ENCODE assay signal across 8 mouse cellular contexts in genomic region chr9:58253033-58253804, GRCm38 (mm10). TPM values are rescaled to one million over a fixed set of nuclear protein-coding genes. Genes with fewer than 3 reads are reported as not detected.
DNase-seq lines count a peak whose midpoint lies in the region; ATAC-seq and TF ChIP-seq lines count a peak whose summit lies in the region.

Gene Stoml1 (plus strand): TSS chr9:58253164.

- DNase-seq in c-Kit-positive CD71-positive TER-119-positive erythroid progenitor cells, embryonic 14.5 days (ENCODE audit: low spot score): peak; percentile 92
- peak; percentile 96 to 97 for DNase-seq in heart, postnatal 10 days
- DNase-seq in large intestine, adult 2 months (ENCODE audit: low read depth, low spot score): peak; percentile 84
- DNase-seq in liver, postnatal 0 days: peak; percentile 96
- peak; percentile 94 for DNase-seq in testis, postnatal 10 days (ENCODE audit: low spot score)

- H3K36me3 ChIP-seq in E14TG2a.4 (ENCODE audit: insufficient read depth, low read length): peaks cover 33% of the 10 kb centered on the region
- peaks cover 26% of the 10 kb centered on the region for H3K36me3 ChIP-seq in forebrain, embryonic 13.5 days (ENCODE audit: poor library complexity, severe bottlenecking)
- H3K36me3 ChIP-seq in liver, postnatal 0 days (replicated peaks; ENCODE audit: insufficient read depth, low read length): peaks cover 2% of the 10 kb centered on the region; the same call in 1 of the 2 replicates
- 0 out of 2 replicates have a peak, but pooled peaks cover 9% of the 10 kb centered on the region for H3K36me3 ChIP-seq in neural tube, embryonic 14.5 days (ENCODE audit: control insufficient read depth, insufficient read depth, low read length)

- H3K27me3 ChIP-seq in E14TG2a.4 (ENCODE audit: insufficient read depth, low read length): no peaks in the 10 kb centered on the region
- no peaks in the 10 kb centered on the region for H3K27me3 ChIP-seq in forebrain, embryonic 13.5 days
- H3K27me3 ChIP-seq in liver, postnatal 0 days (ENCODE audit: insufficient read depth, low read length): no peaks in the 10 kb centered on the region
- H3K27me3 ChIP-seq in neural tube, embryonic 14.5 days (ENCODE audit: control insufficient read depth, insufficient read depth, low read length): no peaks in the 10 kb centered on the region

- H3K4me1 ChIP-seq in E14TG2a.4 (replicated peaks; ENCODE audit: low read depth, low read length): peaks cover 74% of the 10 kb centered on the region
- peaks cover 39% of the 10 kb centered on the region for H3K4me1 ChIP-seq in forebrain, embryonic 13.5 days
- peaks cover 24% of the 10 kb centered on the region for H3K4me1 ChIP-seq in liver, postnatal 0 days (ENCODE audit: insufficient read depth)
- peaks cover 5% of the 10 kb centered on the region; the same call in 1 of the 2 replicates for H3K4me1 ChIP-seq in neural tube, embryonic 14.5 days (ENCODE audit: control insufficient read depth, insufficient read depth, low read length)

- under 1% methylated on average over 31 of the region's 31 CpGs for WGBS in forebrain, embryonic 13.5 days
- WGBS in large intestine, adult 2 months: under 1% methylated on average over 31 of the region's 31 CpGs
- 1% methylated on average over 31 of the region's 31 CpGs for WGBS in liver, postnatal 0 days (ENCODE audit: insufficient replicate concordance)
- under 1% methylated on average over 31 of the region's 31 CpGs for whole genome bisulfite sequencing in neural tube, embryonic 14.5 days

- no peak for TF ChIP-seq EP300 in liver, postnatal 0 days (IDR thresholded peaks at IDR 0.05; ENCODE audit: low read depth)

- H3K4me3 ChIP-seq in E14TG2a.4 (replicated peaks; ENCODE audit: low read length): peak within 1 kb of the TSS; percentile 95
- H3K4me3 ChIP-seq in forebrain, embryonic 13.5 days: peak within 1 kb of the TSS; percentile 80
- H3K4me3 ChIP-seq in liver, postnatal 0 days (ENCODE audit: low read depth, low read length): peak within 1 kb of the TSS; percentile 66
- H3K4me3 ChIP-seq in neural tube, embryonic 14.5 days (ENCODE audit: low read depth, low read length): peak within 1 kb of the TSS; percentile 88

- H3K9ac ChIP-seq in forebrain, embryonic 13.5 days: peak within 1 kb of the TSS; percentile 86
- peak within 1 kb of the TSS; percentile 70 for H3K9ac ChIP-seq in liver, postnatal 0 days (replicated peaks)
- peak within 1 kb of the TSS; percentile 86 for H3K9ac ChIP-seq in neural tube, embryonic 14.5 days (replicated peaks; ENCODE audit: low read depth, low read length)

- no peaks in the 10 kb centered on the region for H3K9me3 ChIP-seq in E14TG2a.4 (ENCODE audit: low read length)
- no peaks in the 10 kb centered on the region for H3K9me3 ChIP-seq in forebrain, embryonic 13.5 days (replicated peaks)
- H3K9me3 ChIP-seq in liver, postnatal 0 days (ENCODE audit: low read length): no peaks in the 10 kb centered on the region
- H3K9me3 ChIP-seq in neural tube, embryonic 14.5 days (ENCODE audit: control insufficient read depth, low read length): no peaks in the 10 kb centered on the region

- peak within 1 kb of the TSS; percentile 44 for H3K27ac ChIP-seq in forebrain, embryonic 13.5 days
- H3K27ac ChIP-seq in liver, postnatal 0 days (ENCODE audit: low read depth): peak within 1 kb of the TSS; percentile 72
- H3K27ac ChIP-seq in neural tube, embryonic 14.5 days (ENCODE audit: low read depth, low read length): peak within 1 kb of the TSS; percentile 75

- TF ChIP-seq CTCF in E14TG2a.4 (conservative IDR thresholded peaks at IDR 0.05; ENCODE audit: low read length): peak; percentile 72
- TF ChIP-seq CTCF in liver, postnatal 0 days (IDR thresholded peaks at IDR 0.05; ENCODE audit: low read depth): peak; percentile 98

- intact Hi-C loops in heart, postnatal 10 days (cut with DNase I): no loop called here

- ATAC-seq in forebrain, embryonic 13.5 days: peak; percentile 98
- ATAC-seq in liver, postnatal 0 days: peak; percentile 97
- peak; percentile 98 for ATAC-seq in neural tube, embryonic 14.5 days (ENCODE audit: low read depth)

- peak within 1 kb of the TSS; percentile 84 for H3K4me2 ChIP-seq in forebrain, embryonic 13.5 days
- H3K4me2 ChIP-seq in liver, postnatal 0 days (ENCODE audit: low read depth, low read length): peak within 1 kb of the TSS; percentile 77
- H3K4me2 ChIP-seq in neural tube, embryonic 14.5 days (ENCODE audit: low read depth, low read length): peak within 1 kb of the TSS; percentile 76

RNA-seq across cellular contexts. Expression of gene Stoml1, which starts in this region (rescaled TPM):
- 71.6 and 77.9 TPM in 2 replicates for polyA plus RNA-seq in forebrain, embryonic 13.5 days (2015; fragmentation: Nextera tagmentation; extraction: Ambion mirVana)
- 10 to 100 TPM; 15.5 to 15.6 TPM for total RNA-seq in heart, postnatal 10 days (2021)
- 23.4 and 28.8 TPM in 2 replicates for polyA plus RNA-seq in large intestine, adult 2 months (2012; rRNA removed)
- 5.6 and 6.7 TPM in 2 replicates for polyA plus RNA-seq in liver, postnatal 0 days (2015; fragmentation: Nextera tagmentation; extraction: Ambion mirVana)
- 112 and 129 TPM in 2 replicates for polyA plus RNA-seq in neural tube, embryonic 14.5 days (2014; fragmentation: Nextera tagmentation; extraction: Ambion mirVana)

Comparison
In these comparisons a context has a peak if more than half of its experiments do, and no peak if none do; other contexts are left out.
1. Peak in every context shown above with its lines: DNase-seq, ATAC-seq, H3K4me3 ChIP-seq and H3K27ac ChIP-seq.